Mouse (Mus musculus) midbrain, postnatal 0 days (tissue): ENCODE results near the gene Ddit4l. TPM values are rescaled to one million over a fixed set of nuclear protein-coding genes. Genes with fewer than 3 reads are reported as not detected.
"Not testable (repeated sequence)": the region's sequence is repeated elsewhere in the genome, so short reads cannot be mapped to it uniquely, and the experiment has no call there.

Source experiments
- ATAC-seq: fragments of 200-750 bp; cut with Nextera tagmentation; 2 replicates; pipeline ENCODE4 v1.8.0; 2017; ENCODE audit warnings: moderate number of reproducible peaks, mild to moderate bottlenecking, moderate TSS enrichment, moderate library complexity; ENCODE audit not compliant: low FRiP score
- DNase-seq: peaks from one replicate; pipeline ENCODE4 v3.0.0-alpha.2; 2015; ENCODE audit warnings: low spot score
- H3K27ac ChIP-seq: fragments of 300-500 bp; sonication (generic); 2 replicates; pipeline ENCODE4 v1.5.1; 2014; ENCODE audit warnings: low read depth, mild to moderate bottlenecking, low read length, mixed read lengths
- H3K27me3 ChIP-seq: fragments of 300-500 bp; sonication (generic); 2 replicates; pipeline ENCODE4 v1.6.1; 2014; ENCODE audit warnings: low read length, control low read depth, mixed read lengths; ENCODE audit not compliant: insufficient read depth
- H3K36me3 ChIP-seq: fragments of 300-500 bp; sonication (generic); 2 replicates; pipeline ENCODE4 v1.6.1; 2014; ENCODE audit warnings: low read length, control low read depth, mixed read lengths; ENCODE audit not compliant: insufficient read depth
- H3K4me1 ChIP-seq: fragments of 300-500 bp; sonication (generic); 2 replicates; pipeline ENCODE4 v1.6.1; 2014; ENCODE audit warnings: mild to moderate bottlenecking, control low read depth, antibody characterized with exemption, low read length, mixed read lengths; ENCODE audit not compliant: insufficient read depth
- H3K4me2 ChIP-seq: fragments of 300-500 bp; sonication (generic); 2 replicates; pipeline ENCODE4 v1.6.1; 2014; ENCODE audit warnings: low read depth, mild to moderate bottlenecking, low read length, mixed read lengths; ENCODE audit not compliant: poor library complexity, severe bottlenecking
- H3K4me3 ChIP-seq: fragments of 300-500 bp; sonication (generic); 2 replicates; pipeline ENCODE4 v1.5.1; 2014; ENCODE audit warnings: low read depth, mild to moderate bottlenecking, low read length, moderate library complexity
- H3K9ac ChIP-seq: fragments of 300-500 bp; sonication (generic); replicated peaks from 2 replicates; pipeline ENCODE4 v1.6.1; 2014; ENCODE audit warnings: mild to moderate bottlenecking, low read length, moderate library complexity, mixed read lengths; ENCODE audit not compliant: poor library complexity, severe bottlenecking
- H3K9me3 ChIP-seq: fragments of 300-500 bp; sonication (generic); 2 replicates; pipeline ENCODE4 v1.6.1; 2016; ENCODE audit warnings: low read length, control low read depth
- CTCF ChIP-seq: IDR thresholded peaks from 2 replicates; pipeline ENCODE4 v1.5.1; 2016; ENCODE audit warnings: antibody characterized with exemption, mild to moderate bottlenecking
- WGBS: fragments of 180-500 bp; shearing (Covaris S2); extraction: QIAGEN DNeasy Blood & Tissue Kit; methylation state at CpG from one replicate; pipeline ENCODE4 v1.1.7; 2014; 5-methylcytosine and 5-hydroxymethylcytosine counted together
- polyA plus RNA-seq: library from polyadenylated mRNA; unstranded; fragments of >200 nt; fragmentation: Nextera tagmentation; extraction: Ambion mirVana; gene quantifications from 2 replicates; pipeline ENCODE4 v1.2.1, GENCODE M21; 2015
- total RNA-seq: library from RNA; depleted of rRNA; stranded (reverse); fragments of >200 nt; gene quantifications from 2 replicates; pipeline ENCODE4 v1.2.3, GENCODE M21; 2014; rRNA removed

The Ddit4l gene
- total RNA-seq = 1.3 and 3.5 TPM in 2 replicates
- 3.8 and 4.0 TPM in 2 replicates for polyA plus RNA-seq

- H3K4me2 ChIP-seq, H3K27ac ChIP-seq, ATAC-seq, H3K4me3 ChIP-seq, H3K9ac ChIP-seq, DNase-seq, H3K36me3 ChIP-seq, H3K9me3 ChIP-seq: not testable (repeated sequence)
- WGBS = 94% methylated on average over 3 of the region's 3 CpGs
- Histone ChIP-seq H3K4me1 (peaks cover 10% of the 10 kb centered on the region; the same call in 1 of the 2 replicates), H3K27me3 (peaks cover 15% of the 10 kb centered on the region)
These were observed at the start of gene Ddit4l for GRCm38 (mm10) chr3:137621312-137621711. Ddit4l (plus strand) TSS chr3:137621612.

DNA sequence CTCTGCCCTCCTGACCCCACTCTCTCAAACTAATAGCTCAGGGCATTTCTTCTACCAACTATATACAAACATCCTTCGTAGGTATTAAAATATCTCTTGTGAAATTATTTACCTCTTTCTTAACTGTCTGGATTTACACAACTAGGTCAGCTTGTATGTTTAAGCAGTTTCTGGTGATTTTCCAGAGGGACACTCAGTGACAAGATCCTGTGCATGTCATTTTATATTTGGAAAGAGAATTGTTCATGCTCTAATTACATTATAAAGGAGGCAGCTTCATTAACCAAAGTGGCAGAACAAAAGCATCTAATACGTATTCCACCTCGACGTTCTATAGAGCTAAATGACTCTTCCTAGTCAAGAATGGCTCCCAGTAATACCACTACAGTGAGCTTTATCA lies 45.3 kb upstream of the Ddit4l start:
- Histone ChIP-seq H3K9ac (no peak overlapping the region), H3K27ac (no peak overlapping the region), H3K4me1 (no peaks in the 10 kb centered on the region), H3K4me2 (no peak overlapping the region), H3K4me3 (no peak overlapping the region), H3K36me3 (no peaks in the 10 kb centered on the region), H3K9me3 (no peaks in the 10 kb centered on the region), H3K27me3 (no peaks in the 10 kb centered on the region)
- no peak for ATAC-seq
- 69% methylated on average over 4 of the region's 4 CpGs for WGBS
- no peak for DNase-seq
- TF ChIP-seq CTCF = no peak

GRCm38 (mm10) chr3:137586376-137586969 lies 34.9 kb upstream of the Ddit4l start:
- ATAC-seq (no peak), DNase-seq (no peak)
- Histone ChIP-seq H3K27me3 (no peaks in the 10 kb centered on the region), H3K9me3 (0 out of 2 replicates have a peak, but pooled peaks cover 2% of the 10 kb centered on the region), H3K4me2 (no peak overlapping the region), H3K4me3 (no peak overlapping the region), H3K4me1 (no peaks in the 10 kb centered on the region), H3K9ac (no peak overlapping the region), H3K27ac (no peak overlapping the region), H3K36me3 (no peaks in the 10 kb centered on the region)
- WGBS = 85% methylated on average over 5 of the region's 5 CpGs
- no peak for TF ChIP-seq CTCF

GRCm38 (mm10) chr3:137589811-137590210 lies 31.6 kb upstream of the Ddit4l start:
- no peak for TF ChIP-seq CTCF
- H3K36me3 ChIP-seq = no peaks in the 10 kb centered on the region
- no peak overlapping the region for H3K4me3 ChIP-seq
- DNase-seq (no peak), ATAC-seq (no peak)
- no peaks in the 10 kb centered on the region for H3K9me3 ChIP-seq
- no peaks in the 10 kb centered on the region for H3K27me3 ChIP-seq
- no peak overlapping the region for H3K27ac ChIP-seq
- 80% methylated on average over 4 of the region's 4 CpGs for WGBS
- H3K4me1 ChIP-seq = no peaks in the 10 kb centered on the region
- no peak overlapping the region for H3K9ac ChIP-seq
- no peak overlapping the region for H3K4me2 ChIP-seq

DNA sequence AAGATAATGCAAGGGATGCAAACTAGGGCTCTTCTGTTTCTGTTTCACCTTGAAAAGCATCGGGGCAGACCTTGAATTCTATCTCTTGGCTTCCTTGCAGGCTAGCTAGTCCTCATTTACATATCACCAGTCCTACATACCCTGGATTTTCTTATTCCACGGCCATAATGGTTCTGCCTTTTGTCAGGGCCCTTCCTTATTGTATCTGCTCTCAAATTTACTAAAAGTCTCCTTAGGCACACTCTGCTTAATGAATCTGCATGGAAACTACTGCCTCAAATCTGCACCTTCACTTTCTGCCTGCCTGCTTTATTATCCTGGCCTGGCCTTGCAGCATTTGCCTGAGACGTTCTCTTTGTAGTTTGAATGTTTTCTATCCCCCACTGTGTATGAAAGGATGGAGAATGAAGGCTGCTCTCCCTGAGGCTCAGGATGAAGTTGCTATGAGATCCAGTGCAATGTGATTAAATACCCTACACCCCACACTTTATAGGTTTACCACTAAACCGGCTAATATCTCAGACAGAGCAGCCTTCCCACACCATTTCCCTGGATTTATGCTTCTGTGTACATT lies 27.0 kb upstream of the Ddit4l start:
- Histone ChIP-seq H3K4me1 (no peaks in the 10 kb centered on the region), H3K4me2 (no peak overlapping the region), H3K9me3 (no peaks in the 10 kb centered on the region), H3K4me3 (no peak overlapping the region), H3K27me3 (no peaks in the 10 kb centered on the region), H3K9ac (no peak overlapping the region), H3K36me3 (no peaks in the 10 kb centered on the region), H3K27ac (peak overlapping the region; percentile 8; the same call in 1 of the 2 replicates)
- WGBS = 25% methylated on average over 4 of the region's 4 CpGs
- TF ChIP-seq CTCF = no peak
- ATAC-seq (peak; percentile 41; the same call in 1 of the 2 replicates), DNase-seq (no peak)

GRCm38 (mm10) chr3:137608918-137609435 lies 12.4 kb upstream of the Ddit4l start:
- no peak for TF ChIP-seq CTCF
- WGBS = 88% methylated on average over 1 of the region's 1 CpGs

More at GRCm38 (mm10) chr3:137608918-137609435, 12.4 kb upstream of the Ddit4l start:
- no peaks in the 10 kb centered on the region for H3K36me3 ChIP-seq
- ATAC-seq (no peak), DNase-seq (no peak)
- no peak overlapping the region for H3K4me3 ChIP-seq
- H3K4me2 ChIP-seq = no peak overlapping the region
- H3K9ac ChIP-seq = no peak overlapping the region
- no peaks in the 10 kb centered on the region for H3K27me3 ChIP-seq
- H3K27ac ChIP-seq = no peak overlapping the region
- H3K9me3 ChIP-seq = no peaks in the 10 kb centered on the region
- no peaks in the 10 kb centered on the region for H3K4me1 ChIP-seq
